Mouse (Mus musculus): ENCODE results near the gene Hacd2.

Gene Hacd2

GRCm38 (mm10) chr16:35127270-35127669 lies 105.0 kb downstream of the Hacd2 start:
- no peak for DNase-seq

- no peak for DNase-seq
Measured at GRCm38 (mm10) chr16:35130172-35130571, 107.9 kb downstream of the Hacd2 start.

GRCm38 (mm10) chr16:35139416-35139815 lies 117.2 kb downstream of the Hacd2 start:
- peak in 1 of 2 experiments; percentile 9 for DNase-seq

- DNase-seq, result peak; percentile 32 to 39
Measured at GRCm38 (mm10) chr16:35139873-35140619, 117.8 kb downstream of the Hacd2 start.

GRCm38 (mm10) chr16:35140620-35140975 lies 118.4 kb downstream of the Hacd2 start:
- no peak for DNase-seq

- peak; percentile 22 to 29 for DNase-seq
Measured at GRCm38 (mm10) chr16:35141839-35142238, 119.6 kb downstream of the Hacd2 start.

- DNase-seq, result no peak
Measured at GRCm38 (mm10) chr16:35146153-35146552, 123.9 kb downstream of the Hacd2 start.

- no peak for DNase-seq
Measured at GRCm38 (mm10) chr16:35153146-35153755, 131.0 kb downstream of the Hacd2 start.

- peak; percentile 61 to 62 for DNase-seq
Measured at GRCm38 (mm10) chr16:35154245-35154640, 132.0 kb downstream of the Hacd2 start.

- peak; percentile 45 to 60 for DNase-seq
Measured at GRCm38 (mm10) chr16:35154641-35155390, 132.6 kb downstream of the Hacd2 start, which contains the start of gene Adcy5. Adcy5 (plus strand) TSS chr16:35154877.

- peak; percentile 55 to 58 for DNase-seq
Measured at GRCm38 (mm10) chr16:35155391-35156305, 133.4 kb downstream of the Hacd2 start.

GRCm38 (mm10) chr16:35156306-35156695 lies 134.1 kb downstream of the Hacd2 start:
- peak; percentile 21 to 58 for DNase-seq

GRCm38 (mm10) chr16:35156832-35157231 lies 134.6 kb downstream of the Hacd2 start:
- peak in 1 of 2 experiments; percentile 16 for DNase-seq
